Mouse (Mus musculus) urinary bladder, adult 18-20 months (tissue): Measurements from ENCODE around the gene Acta2.

Experiments
- DNase-seq, 2 experiments: peaks; one replicate each; pipeline ENCODE4 v3.0.0; 2022; ENCODE audit warnings: low spot score in 2 of 2, mixed read lengths in 2 of 2

The Acta2 gene

DNA sequence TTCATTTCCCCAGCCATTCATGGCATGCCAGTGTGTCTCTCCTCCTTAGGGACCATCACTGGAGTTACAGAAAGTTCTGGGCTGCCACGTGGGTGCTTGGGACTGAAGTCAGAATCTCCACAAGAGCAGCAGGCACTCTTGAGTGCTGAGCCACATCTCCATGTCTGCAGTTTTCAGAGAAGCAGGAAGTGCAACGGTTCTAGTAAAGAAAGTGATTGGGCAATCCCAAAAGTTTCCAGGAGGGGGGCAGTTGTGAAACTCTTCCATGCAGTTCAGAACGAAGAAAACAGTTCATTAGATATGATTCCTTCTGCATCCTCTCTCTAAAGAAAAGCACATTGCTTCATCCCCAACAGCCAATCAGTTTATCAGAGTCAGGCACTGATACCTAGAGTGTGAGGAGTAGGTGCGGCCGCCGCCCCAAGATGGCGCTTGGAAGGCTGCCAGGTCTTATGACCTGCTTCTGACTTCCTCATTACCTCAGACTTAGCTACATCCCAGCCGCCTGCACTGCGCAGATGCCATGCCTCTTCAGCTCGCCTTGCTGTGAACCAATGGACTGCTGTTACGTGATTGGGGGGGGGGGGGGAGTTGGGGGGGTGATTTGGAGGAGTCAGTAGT is 14.8 kb upstream of the Acta2 start:
- DNase-seq = no peak

DNA sequence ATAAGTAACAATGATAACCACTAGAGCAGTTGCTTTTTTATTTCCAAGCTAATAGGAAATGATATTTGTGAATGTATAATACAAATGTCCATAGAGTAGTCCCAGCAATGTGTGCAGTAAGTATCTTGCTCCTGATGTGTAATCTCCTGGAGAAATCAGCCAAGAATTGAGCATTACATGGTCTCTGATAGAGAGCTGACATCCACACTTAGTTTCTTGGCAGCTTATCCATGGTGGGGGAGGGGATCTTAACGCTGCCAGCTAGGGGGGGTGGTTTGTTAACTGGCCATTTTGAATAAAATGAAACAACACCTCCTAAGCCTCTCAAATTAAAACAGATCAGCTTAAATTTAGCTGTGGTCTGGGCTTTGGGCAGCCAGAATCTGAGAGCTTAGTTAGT is 13.6 kb upstream of the Acta2 start:
- no peak for DNase-seq

- DNase-seq = no peak
Observed at GRCm38 (mm10) chr19:34265604-34266193, 10.3 kb upstream of the Acta2 start.

DNA sequence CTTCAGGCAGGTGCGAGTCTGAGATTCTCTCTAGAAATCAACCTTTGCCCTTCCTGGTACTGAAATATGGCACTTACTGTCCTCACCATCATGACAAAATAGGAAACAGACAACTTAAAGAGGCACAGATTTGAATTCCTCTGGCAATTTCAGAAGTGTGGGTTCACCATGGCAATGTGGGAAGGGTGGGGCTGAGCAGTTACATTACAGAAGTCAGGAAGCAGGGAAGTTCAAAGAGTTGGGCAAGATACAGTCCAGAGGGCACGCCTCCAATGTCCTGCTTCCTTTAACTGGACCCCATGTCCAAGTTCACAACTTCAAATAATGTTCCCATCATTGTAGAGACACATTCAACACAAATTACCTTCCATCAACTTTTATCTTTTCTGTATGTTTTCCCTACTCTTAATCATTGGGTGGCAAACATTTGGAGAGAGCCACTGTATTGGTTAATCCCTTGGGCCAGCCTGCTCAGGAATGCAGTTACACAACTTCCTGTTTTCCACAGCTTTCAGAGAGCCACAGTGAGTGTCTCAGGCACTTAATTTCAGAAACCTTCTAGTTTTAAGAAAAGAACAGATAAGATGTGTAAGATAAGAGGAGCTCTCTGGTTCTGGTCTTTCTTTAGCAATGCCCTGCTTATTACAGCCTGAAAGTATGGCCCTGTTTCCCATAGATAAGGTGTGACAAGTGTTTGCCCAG is 7.0 kb upstream of the Acta2 start:
- DNase-seq = no peak

DNA sequence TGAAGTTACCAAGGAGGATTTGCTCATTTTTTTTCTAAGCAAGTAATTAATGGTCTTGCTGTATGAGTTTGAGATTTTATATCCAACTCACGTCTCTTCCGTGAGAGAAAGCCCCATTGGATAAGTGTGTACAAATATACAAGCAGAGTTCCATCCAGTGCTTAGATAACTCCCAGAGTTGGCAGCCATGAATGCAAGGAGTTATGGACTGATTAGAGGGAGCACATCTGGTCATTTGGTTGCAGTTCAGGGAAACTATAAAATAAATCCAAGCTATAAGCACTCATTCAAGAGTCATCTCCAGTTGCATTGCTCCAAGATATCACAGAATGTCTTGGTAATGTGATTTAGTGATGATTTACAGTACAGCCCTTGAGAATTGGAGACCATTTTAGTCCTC is 1.5 kb upstream of the Acta2 start:
- no peak for DNase-seq

DNA sequence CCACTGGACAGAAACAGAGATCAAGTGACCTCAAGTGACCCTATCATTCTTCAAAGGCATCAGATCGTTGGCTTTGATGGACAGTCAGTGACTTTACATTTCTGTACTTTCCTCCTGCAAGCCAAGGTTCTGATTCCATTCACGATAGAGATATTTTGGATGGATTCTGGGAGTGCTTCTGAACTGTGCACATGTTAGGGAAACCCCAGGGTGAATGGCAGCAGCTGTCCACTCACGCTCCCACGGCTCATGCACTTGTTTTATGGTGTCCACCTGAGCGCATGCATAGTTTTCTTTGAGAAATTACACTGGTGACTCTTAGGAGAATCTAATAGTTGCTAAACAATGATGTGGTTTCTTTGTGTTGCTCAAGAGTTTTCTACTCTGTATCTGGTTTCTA is 759 bp upstream of the Acta2 start:
- DNase-seq = no peak

- no peak for DNase-seq
Observed at GRCm38 (mm10) chr19:34254101-34254879, 1.1 kb downstream of the Acta2 start.

DNA sequence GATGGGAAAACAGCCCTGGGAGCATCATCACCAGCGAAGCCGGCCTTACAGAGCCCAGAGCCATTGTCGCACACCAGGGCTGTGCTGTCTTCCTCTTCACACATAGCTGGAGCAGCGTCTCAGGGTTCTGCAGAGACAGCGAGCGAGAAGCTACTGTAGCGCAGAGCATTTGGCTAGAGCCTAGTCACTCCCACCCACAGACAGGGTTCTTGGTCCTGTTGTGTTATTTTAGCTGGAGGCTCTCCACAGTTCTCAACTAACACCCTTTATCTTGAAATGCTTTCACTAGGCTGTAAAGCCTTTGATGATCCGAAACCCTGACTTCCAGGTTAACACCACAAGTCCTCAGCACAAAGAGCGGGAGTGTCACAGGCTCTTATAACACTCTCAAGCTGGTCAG is 2.9 kb downstream of the Acta2 start:
- no peak for DNase-seq

DNA sequence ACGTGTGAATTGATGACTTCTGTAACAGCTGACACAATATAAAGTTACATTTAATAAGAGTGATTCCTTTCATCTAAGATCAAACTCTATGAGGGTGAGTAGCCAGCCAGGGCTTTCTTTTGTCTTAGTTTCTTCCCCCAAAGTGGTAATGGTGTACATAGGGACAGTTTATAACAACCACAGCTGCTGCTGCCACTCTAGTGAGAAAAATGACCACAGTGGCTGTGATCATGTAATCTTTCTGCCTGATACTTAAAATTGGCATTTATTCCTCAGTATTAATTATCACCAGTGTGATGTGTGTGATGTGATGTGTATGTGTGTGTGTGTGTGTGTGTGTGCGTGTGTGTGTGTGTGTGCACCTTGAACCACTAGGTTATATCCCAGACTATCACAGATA is 3.5 kb downstream of the Acta2 start:
- no peak for DNase-seq

GRCm38 (mm10) chr19:34250621-34251020 is 4.8 kb downstream of the Acta2 start:
- no peak for DNase-seq

GRCm38 (mm10) chr19:34248558-34248957 is 6.8 kb downstream of the Acta2 start:
- no peak for DNase-seq

DNA sequence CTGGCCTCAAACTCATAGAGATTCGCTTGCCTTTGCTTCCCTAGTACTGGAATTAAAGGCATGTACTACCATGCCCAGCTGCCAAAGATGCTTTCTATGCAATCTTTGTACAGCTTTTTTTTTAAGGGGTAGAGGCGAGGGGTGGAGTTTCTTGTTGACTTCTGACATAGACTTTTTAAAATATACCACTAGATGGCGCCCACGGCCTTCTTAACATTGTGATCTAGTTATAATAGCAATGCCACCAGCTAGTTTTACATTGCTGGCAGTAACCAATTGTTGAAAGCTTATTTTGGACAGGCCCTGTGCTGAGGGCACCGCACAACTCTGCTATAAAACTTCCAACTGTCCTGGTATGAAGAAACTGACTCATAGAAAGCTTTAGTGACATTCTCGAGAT is 11.3 kb downstream of the Acta2 start:
- DNase-seq = no peak

DNA sequence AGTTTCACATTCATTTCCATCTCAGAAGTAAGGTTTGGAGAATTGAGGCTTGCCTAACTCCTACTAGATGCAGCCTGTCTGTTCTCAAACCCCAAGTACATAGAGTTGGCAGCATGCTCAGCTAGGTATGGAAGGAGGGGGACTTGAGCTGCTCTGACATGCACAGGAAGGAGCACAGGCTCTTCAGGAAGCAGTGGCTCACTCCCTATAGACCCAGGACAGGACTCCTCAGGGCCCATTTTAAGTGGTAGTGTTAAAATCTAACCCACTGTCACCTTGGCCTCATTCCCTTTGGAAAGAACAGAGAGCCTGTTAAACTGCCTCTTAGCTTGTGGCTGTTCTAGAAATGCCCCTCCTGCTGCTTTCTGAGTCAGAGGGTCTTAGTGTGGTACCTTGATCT is 12.5 kb downstream of the Acta2 start:
- no peak for DNase-seq

- no peak for DNase-seq
Observed at GRCm38 (mm10) chr19:34241247-34241915, 14.0 kb downstream of the Acta2 start.

- no peak for DNase-seq
Observed at GRCm38 (mm10) chr19:34240273-34241039, 14.9 kb downstream of the Acta2 start.

DNA sequence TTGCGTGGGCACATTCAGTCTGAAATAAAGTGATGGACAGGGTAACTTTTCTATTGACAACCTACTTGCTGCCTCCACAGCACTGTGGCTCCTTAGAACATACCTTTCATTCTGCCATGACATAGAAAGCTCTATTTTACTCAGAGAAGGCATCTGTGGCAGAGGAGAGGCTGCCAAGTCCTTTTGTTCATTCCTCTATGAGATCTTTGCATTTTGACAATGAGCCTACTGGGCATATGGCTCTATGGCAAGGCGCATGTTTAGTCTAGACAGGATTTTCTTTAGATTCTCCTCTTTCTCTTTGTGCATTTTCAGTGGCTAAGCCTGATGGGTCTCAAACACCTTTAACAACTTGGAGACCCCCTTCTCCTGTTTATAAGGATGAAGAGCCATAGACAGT is 17.6 kb downstream of the Acta2 start:
- DNase-seq = no peak

GRCm38 (mm10) chr19:34236049-34236448 is 19.3 kb downstream of the Acta2 start:
- DNase-seq = no peak

DNA sequence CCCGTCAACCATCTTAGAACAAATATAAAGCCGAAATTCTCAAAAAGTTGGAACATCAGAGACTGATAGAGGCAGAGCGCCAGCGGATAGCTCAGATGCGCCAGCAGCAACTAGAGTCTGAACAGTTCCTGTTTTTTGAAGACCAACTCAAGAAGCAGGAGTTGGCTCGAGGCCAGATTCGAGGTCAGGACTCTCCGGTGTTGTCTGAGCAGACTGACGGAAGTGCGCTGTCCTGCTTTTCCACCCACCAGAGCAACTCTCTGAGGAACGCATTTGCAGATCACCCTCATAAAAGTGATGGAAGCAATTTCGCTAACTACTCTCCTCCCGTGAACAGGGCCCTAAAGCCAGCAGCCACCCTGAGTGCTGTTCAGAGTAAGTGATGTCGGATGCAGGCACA is 21.4 kb downstream of the Acta2 start:
- DNase-seq = peak in 1 of 2 experiments; percentile 38

GRCm38 (mm10) chr19:34232326-34232725 is 23.1 kb downstream of the Acta2 start:
- DNase-seq = no peak

GRCm38 (mm10) chr19:34231596-34231995 is 23.8 kb downstream of the Acta2 start:
- no peak for DNase-seq

GRCm38 (mm10) chr19:34222805-34223204 is 32.6 kb downstream of the Acta2 start:
- no peak for DNase-seq
